Mouse (Mus musculus) telencephalon, adult 2 months (tissue): ENCODE measurements around the gene Lemd1.

Experiments used
- DNase-seq: peaks from one replicate; pipeline ENCODE4 v3.0.0-alpha.2; 2011; ENCODE audit warnings: low read depth, low spot score

Lemd1 gene

GRCm38 (mm10) chr1:132200562-132201510 lies 9.6 kb downstream of the Lemd1 start:
- DNase-seq = peak; percentile 93

GRCm38 (mm10) chr1:132201511-132201860 lies 10.3 kb downstream of the Lemd1 start:
- DNase-seq = no peak

DNA sequence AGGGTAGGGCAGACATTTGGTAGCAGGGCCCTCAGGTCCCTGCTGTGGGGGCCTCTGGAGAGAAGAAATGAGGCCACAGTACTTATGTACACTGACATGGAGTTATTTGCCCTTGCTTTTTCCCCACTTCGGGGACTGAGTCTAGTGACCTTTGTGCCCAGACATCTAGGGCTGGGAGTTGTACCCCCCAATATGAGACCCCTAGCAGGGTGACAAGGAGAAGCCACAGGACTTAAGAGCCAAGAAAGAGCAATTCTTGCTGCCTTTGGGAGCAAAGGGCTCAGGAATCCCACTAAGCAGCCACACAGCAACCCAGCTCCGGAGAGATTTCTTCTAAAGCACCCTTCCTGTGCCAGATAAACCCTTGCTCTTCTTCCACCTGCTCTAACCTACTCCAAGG lies 10.7 kb downstream of the Lemd1 start:
- DNase-seq = no peak

DNA sequence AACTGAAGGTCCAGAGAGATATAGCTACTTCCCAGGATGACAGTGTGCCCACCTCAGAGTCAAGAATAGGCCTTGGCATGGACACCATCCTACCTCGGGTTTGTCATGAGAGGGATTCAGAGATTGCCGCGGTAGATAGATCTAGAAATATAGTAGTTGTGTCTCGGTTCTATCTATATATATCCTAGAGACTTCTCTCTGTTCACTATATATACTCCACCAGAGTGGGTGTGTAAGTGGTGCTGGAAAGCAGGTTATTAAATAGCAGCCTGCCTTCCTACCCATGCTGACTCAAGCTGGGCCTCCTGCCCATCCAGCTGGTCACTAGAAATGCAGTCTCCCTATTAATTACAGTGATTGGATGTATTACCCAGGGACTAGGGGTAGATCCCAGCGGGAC lies 11.5 kb downstream of the Lemd1 start:
- DNase-seq = peak; percentile 75

DNA sequence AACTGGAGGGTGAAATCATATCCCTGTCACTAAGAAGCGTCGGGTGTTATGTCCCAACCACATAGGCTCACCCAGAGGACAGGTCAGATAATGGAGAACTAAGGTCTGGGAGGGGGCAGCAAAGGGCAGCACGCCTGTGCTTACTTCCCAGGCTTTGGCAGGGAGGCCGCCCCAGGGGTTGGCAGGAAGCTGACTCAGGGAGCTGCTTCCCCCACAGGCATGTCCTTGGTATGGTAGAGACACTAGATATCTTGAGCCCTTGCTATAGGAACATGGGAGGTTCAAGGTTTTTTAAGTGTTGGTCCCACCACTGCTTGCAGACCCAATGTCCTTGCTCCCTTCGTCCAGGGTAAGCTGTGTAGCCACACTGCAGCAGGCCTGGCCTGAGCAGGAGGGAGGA lies 14.7 kb downstream of the Lemd1 start:
- DNase-seq = no peak

DNA sequence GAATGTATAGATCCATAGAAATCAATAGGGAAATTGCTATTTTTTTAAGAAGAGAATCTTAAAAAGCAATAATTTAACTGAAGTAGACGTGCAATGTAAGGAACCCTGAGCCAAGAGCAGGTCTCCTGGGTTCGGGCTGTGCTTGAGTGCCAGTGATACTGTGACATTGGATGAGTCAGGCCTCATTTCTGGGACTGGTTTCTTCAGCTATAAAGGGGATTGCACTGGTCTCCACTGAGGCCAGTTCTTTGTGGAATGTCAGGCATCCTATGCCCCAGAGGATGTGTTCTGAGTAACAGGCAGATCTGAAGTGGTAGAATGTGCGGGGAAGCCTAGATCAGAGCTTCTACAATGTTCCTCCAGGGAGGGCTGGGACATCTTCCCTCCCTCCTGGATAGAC lies 15.6 kb downstream of the Lemd1 start:
- DNase-seq = no peak

- DNase-seq = peak; percentile 86
Measured at GRCm38 (mm10) chr1:132208154-132208553, 16.9 kb downstream of the Lemd1 start.

DNA sequence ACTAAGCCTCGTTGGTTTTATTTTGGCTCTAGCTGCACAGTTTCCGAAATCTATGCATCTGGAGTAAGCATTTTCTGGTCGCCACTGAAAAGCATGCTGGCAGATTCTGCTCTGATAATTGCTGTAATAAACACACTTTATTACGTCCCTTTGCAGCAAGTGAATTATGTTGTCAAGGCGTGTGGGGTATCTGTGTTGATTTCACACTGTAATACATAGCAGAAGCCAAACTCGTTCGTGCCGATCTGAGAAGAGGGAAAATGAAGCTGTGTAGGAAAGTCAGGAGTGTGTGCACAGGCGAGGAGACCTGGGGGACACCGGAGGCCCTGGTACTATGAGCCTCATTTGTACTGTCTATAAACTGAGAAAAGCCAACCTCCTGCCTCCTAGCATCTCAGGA lies 18.2 kb downstream of the Lemd1 start:
- DNase-seq = no peak

GRCm38 (mm10) chr1:132210922-132211321 lies 19.7 kb downstream of the Lemd1 start:
- no peak for DNase-seq

DNA sequence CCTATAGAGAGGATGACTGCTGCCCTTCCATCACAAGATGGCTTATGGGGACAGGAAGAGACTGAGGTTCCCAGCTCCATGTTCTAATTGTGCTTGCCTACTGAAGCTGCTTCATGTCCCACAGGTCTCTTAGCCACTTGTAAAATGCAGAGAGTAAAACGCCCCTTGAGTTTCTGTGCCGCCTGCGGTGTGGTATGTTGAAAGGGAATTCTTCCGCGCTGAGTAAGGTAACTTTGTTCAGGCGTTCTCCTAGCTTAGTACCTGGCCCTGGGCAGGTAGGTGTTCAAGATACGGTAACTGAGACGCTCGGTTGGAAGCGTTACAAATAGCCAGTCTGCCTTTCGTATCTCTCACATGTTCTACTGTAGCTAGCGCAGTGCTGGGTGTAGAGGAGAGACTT lies 20.4 kb downstream of the Lemd1 start:
- DNase-seq = no peak

GRCm38 (mm10) chr1:132212218-132212617 lies 21.0 kb downstream of the Lemd1 start:
- peak; percentile 88 for DNase-seq

DNA sequence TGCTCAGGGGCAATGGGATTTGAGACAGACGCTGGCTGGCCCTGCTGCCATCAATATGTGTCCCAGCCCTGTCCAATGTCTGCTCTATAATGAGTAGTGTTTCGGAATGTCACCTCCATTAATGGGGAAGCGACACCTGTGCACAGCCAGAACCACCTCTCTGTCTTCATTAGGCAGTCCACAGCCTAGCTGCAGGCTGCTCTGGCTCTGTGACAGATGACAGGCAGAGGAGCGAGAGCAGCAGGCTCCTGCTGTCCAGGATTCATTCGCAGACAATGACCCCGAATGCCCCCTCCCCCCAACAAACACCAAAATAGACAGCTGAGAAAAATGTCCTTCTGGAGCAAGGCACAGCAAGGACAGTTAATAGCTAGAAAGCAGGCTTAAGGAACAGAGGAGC lies 21.8 kb downstream of the Lemd1 start:
- no peak for DNase-seq

- DNase-seq = no peak
Measured at GRCm38 (mm10) chr1:132216276-132216675, 25.0 kb downstream of the Lemd1 start.

DNA sequence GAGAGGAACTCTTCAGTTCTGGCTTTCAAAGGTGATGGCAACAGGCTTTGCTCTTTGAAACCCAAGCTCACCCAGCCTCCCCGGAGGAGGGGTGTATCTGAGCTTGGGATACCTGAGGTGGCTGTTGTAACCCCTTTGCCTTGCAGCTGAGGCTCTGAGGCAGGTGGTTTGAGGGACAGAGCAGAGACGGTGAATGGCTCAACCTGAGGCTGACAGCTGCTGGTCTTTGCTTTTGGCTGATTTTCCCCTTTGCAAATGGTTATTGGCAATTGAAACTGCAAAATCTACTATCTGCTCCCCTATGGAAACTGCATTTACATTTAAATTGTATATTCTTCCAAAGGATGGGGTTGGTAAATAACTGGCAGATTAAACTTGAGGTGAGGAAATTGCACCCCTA lies 30.4 kb downstream of the Lemd1 start:
- no peak for DNase-seq

DNA sequence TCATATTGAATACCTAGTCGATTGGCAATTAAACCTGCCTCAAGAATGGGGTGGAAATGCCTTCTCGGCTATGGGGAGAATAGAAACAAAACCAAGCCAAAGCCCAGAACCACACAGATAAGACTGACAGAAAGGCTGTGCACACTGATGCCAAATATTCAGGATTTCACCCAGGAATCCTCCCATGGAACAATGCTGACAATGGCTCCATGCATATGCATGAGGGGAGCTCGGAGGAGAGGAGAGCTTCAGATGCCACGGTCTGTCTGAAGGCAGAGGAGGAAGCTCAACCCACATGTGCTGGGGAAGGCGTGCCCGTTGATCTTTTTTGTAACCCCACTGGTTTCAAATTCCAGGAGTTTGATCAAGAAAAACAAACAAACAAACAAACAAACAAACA lies 30.9 kb downstream of the Lemd1 start:
- DNase-seq = no peak

DNA sequence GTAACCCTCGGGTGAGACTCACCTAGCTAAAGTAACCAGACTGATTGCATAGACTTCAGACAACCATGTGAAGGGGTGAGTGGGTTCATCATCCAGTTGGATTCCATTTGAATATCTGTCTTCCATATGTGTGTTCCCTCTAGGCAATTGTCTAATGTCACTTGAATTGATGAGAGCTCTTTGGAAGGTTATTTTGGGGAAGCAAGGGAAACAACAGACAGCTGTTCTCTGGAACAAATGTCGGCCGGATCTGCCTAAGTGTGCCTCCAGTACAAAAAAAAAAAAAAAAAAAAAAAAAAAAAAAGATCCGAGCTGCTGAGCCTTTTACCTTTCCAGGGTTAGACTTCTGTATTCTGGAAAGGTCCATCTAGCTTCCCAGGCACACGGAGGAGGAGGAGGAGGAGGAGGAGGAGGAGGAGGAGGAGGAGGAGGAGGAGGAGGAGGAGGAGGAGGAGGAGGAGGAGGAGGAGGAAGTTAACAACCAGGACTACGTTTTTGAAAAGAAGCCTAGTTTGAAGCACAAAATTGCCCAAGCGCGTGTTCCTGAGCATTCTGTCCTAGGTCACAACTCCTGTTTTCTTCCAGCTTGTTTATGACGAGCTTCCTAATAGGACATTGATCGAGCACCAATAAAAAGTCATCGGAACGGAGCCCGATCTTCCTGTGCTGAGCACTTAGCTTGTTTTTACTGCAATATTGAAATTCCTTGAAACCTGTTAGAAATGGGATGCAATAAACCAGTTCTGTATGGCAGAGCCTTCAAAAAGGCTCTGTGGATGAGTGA lies 35.3 kb downstream of the Lemd1 start:
- DNase-seq = no peak

DNA sequence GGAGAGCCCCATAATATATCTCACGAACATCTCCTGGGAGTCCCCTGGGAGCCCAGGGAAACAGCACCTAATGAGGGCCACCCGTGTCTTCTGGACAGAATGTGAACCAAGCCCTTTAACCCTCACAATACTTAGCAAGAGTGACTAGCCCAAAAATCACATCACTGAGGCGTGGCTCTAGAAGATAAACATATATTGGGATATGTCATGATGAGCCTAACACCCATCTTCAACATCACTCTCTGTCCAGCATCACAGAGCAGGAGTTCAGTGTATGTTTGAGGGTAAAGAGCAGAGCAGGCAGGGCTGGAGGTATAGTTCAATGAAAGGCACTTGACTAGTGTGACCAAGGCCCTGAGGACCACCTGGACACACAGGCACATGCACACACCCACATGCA lies 38.4 kb downstream of the Lemd1 start, which contains the start of gene Gm10188:
Gene Gm10188, minus strand, starts transcription at position 101 of the 400 bp plus-strand sequence.
- no peak for DNase-seq

DNA sequence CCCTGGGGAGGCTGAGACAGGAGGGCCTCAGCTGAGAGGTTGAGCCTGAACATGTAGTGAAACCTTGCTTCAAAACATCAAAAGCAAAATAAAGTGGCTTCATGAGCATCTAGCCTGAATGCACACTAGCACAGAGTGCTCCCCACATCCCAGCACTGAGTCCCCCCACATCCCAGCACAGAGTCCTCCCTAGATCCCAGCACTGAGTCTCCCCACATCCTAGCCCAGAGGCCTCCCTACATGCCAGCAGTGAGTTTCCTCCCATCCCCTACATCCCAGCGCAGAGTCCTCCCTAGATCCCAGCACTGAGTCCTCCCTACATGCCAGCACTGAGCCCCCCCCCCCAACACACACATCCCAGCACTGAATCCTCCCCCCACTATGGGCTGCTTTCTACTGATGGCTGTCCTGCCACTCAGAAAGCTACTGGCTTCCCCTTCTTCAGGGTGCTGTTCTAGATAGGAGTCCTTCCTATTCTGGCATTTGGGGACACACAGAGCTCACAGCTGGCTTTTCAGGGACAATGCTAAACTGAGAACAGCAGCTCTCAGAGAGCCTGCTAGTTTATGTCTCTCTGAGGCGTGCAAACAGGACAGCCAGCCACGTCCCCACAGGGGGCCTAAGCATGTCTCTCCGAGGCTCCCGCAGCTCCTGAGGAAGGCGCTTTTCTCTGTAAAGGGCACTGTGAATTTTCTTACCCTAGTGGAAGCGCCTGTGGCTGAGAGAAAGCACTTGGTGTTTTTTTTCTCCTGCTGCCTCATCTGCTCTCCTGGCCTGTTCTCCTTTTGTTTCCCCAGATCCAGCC lies 40.4 kb downstream of the Lemd1 start:
- DNase-seq = no peak

DNA sequence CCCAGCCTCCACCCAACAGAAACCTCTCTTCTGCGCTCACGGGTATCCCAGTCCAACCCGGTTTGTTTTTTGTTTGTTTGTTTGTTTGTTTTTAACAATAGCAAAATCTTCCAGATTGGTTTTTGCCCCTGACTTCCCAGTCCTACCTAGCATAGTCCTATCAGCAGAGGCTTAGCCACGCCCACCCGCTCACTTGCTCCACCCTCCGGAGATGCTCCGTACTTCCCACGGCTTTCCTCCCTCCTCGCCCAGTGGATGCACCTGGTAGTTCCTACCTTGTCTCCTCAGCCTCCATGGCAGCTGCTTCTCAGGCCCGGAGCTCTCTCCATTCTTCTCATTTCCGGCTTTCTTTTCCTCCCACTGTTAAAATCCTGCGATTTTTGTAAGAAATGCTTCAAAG lies 42.3 kb downstream of the Lemd1 start:
- DNase-seq = no peak

- no peak for DNase-seq
Measured at GRCm38 (mm10) chr1:132234757-132235273, 43.6 kb downstream of the Lemd1 start.

- DNase-seq = no peak
Measured at GRCm38 (mm10) chr1:132237585-132238159, 46.4 kb downstream of the Lemd1 start.
